Mouse (Mus musculus): ENCODE measurements around the gene Faf1. TPM values are rescaled to one million over a fixed set of nuclear protein-coding genes. Genes with fewer than 3 reads are reported as not detected.
"Not testable (repeated sequence)": the region's sequence is repeated elsewhere in the genome, so short reads cannot be mapped to it uniquely, and the experiment has no call there.

Gene Faf1
- polyA plus RNA-seq, 1 experiment from 2014 or later = 19.3 TPM

DNA sequence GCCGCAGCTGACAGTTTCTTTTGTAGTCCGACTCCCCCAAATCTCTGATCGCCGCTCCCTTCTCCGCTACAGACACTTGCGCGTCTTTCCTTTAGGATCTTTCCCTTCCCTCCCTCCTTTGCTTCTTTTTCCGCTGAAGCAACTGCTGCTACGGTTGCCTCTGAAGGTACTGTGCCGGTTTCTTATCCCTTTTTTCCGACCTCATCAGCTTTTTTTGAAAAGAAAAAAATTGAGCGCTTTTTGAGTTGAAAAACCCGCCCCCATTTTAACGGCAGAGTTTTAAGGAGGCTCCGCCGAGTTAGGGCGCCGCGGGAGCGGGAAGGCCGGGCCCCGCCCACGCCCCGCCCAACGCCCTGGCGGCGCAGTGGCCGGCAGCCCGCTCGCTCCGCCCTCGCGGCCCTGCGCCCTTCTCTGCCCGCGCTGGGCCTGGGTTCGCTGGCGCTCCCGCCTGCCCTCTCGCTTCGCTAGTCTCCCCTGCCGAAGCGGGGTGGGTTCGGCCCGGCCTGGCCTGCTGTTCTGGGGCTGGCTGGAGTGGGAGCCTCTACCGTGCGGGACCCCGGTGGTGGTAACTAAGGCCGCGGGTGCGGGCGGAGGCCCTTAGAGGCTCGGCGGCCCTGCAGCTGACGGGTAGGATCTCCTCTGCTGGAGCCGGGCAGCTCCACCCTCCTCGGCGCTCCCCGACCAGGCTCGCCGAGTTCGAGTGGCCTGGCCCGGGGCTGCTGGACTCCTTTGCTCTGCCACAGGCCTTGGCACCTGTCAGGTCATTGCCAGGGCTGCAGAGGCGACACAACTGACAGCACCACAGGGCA lies 9.7 kb upstream of the Faf1 start, which contains the start of gene Cdkn2c:
TSS of gene Cdkn2c (minus strand) at position 729 of the 809 bp plus-strand sequence.
- no peaks in the 10 kb centered on the region for H3K9me3 ChIP-seq (replicated peaks)
- H3K4me1 ChIP-seq (replicated peaks) = peaks cover 11% of the 10 kb centered on the region
- peak within 1 kb of the TSS; percentile 93 for H3K4me2 ChIP-seq
- H3K4me3 ChIP-seq = peak within 1 kb of the TSS; percentile 86
- no peaks in the 10 kb centered on the region for H3K36me3 ChIP-seq
- ATAC-seq (replicated peaks; ENCODE audit: insufficient number of reproducible peaks, insufficient read depth, low FRiP score, low read depth) = peak; percentile 97
- under 1% methylated on average over 64 of the region's 64 CpGs for WGBS
- H3K9ac ChIP-seq = peak within 1 kb of the TSS; percentile 99
- peaks cover 6% of the 10 kb centered on the region for H3K27me3 ChIP-seq
- peak within 1 kb of the TSS; percentile 99 for H3K27ac ChIP-seq

DNA sequence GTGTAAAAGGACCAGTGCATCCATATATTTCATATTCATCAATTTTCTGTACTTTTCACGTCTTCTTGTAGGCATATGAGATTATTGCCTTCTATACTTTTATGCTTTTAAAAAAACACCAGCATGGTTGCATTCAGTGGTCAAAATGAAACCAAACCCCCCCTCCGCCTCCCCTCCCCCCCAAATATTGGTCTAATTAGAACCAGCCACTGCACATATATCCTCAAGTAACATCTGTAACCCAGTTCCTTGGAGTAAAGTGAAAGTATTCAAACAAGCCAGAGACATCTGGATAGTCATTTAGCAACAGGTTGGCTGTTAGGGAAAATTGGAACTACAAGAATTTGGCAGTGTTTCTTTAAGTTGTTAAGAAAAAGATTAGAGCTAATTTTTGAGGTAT lies 8.9 kb upstream of the Faf1 start:
- H3K36me3 ChIP-seq = no peaks in the 10 kb centered on the region
- H3K4me2 ChIP-seq = peak overlapping the region; percentile 93
- no peak for ATAC-seq (replicated peaks; ENCODE audit: insufficient number of reproducible peaks, insufficient read depth, low FRiP score, low read depth)
- 64% methylated on average over 2 of the region's 2 CpGs for WGBS
- peaks cover under 1% of the 10 kb centered on the region for H3K27me3 ChIP-seq
- peak overlapping the region; percentile 99; the same call in 1 of the 2 replicates for H3K27ac ChIP-seq
- peaks cover 11% of the 10 kb centered on the region for H3K4me1 ChIP-seq (replicated peaks)
- peak overlapping the region; percentile 86 for H3K4me3 ChIP-seq
- no peaks in the 10 kb centered on the region for H3K9me3 ChIP-seq (replicated peaks)
- H3K9ac ChIP-seq = peak overlapping the region; percentile 99

GRCm38 (mm10) chr4:109670213-109670612 lies 6.2 kb upstream of the Faf1 start:
- Histone ChIP-seq H3K9me3 (replicated peaks) (no peaks in the 10 kb centered on the region), H3K4me1 (replicated peaks) (peaks cover 4% of the 10 kb centered on the region; the same call in 1 of the 2 replicates), H3K27me3 (no peaks in the 10 kb centered on the region), H3K4me3 (no peak overlapping the region), H3K9ac (no peak overlapping the region), H3K4me2 (no peak overlapping the region), H3K36me3 (no peaks in the 10 kb centered on the region), H3K27ac (no peak overlapping the region)
- 65% methylated on average over 2 of the region's 2 CpGs for WGBS
- ATAC-seq (replicated peaks; ENCODE audit: insufficient number of reproducible peaks, insufficient read depth, low FRiP score, low read depth) = no peak

GRCm38 (mm10) chr4:109671941-109672340 lies 4.4 kb upstream of the Faf1 start:
- no peak for ATAC-seq (replicated peaks; ENCODE audit: insufficient number of reproducible peaks, insufficient read depth, low FRiP score, low read depth)
- Histone ChIP-seq H3K9ac (no peak overlapping the region), H3K4me1 (replicated peaks) (peaks cover 4% of the 10 kb centered on the region; the same call in 1 of the 2 replicates), H3K4me3 (no peak overlapping the region), H3K27me3 (no peaks in the 10 kb centered on the region), H3K27ac (no peak overlapping the region), H3K9me3 (replicated peaks) (no peaks in the 10 kb centered on the region), H3K4me2 (no peak overlapping the region), H3K36me3 (no peaks in the 10 kb centered on the region)
- 65% methylated on average over 1 of the region's 1 CpGs for WGBS

DNA sequence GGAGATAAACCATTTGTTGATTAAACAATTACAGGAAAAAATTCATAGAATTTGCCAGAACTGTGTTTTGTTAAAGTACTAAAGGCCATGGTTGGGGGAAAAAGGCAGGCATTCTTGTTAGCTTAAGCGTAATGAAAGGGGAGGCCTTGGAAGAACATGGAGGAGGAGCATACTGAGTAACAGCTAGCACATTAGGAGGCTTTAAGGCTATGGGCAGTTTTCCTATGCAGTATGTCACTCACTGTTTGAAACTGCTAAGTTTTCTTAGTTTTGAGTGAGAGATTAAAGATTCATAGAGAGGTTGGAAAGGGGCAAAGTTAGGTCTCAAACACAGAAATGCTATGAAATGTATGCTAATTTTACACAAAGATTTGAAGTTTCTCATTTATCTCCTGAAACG lies 2.3 kb upstream of the Faf1 start:
- no peaks in the 10 kb centered on the region for H3K36me3 ChIP-seq
- ATAC-seq (replicated peaks; ENCODE audit: insufficient number of reproducible peaks, insufficient read depth, low FRiP score, low read depth) = no peak
- no peak overlapping the region for H3K4me3 ChIP-seq
- no peak overlapping the region for H3K27ac ChIP-seq
- no peak overlapping the region for H3K4me2 ChIP-seq
- H3K27me3 ChIP-seq = no peaks in the 10 kb centered on the region
- 82% methylated on average over 2 of the region's 2 CpGs for WGBS
- H3K9ac ChIP-seq = no peak overlapping the region
- peaks cover 8% of the 10 kb centered on the region for H3K4me1 ChIP-seq (replicated peaks)
- no peaks in the 10 kb centered on the region for H3K9me3 ChIP-seq (replicated peaks)

- H3K27me3 ChIP-seq = no peaks in the 10 kb centered on the region
- H3K27ac ChIP-seq = peak overlapping the region; percentile 99
- H3K4me3 ChIP-seq = peak overlapping the region; percentile 67
- H3K4me1 ChIP-seq (replicated peaks) = peaks cover 11% of the 10 kb centered on the region
- peak overlapping the region; percentile 74 for H3K4me2 ChIP-seq
- H3K9ac ChIP-seq = peak overlapping the region; percentile 74
- H3K36me3 ChIP-seq = no peaks in the 10 kb centered on the region
- 0% methylated on average over 3 of the region's 3 CpGs for WGBS
- no peaks in the 10 kb centered on the region for H3K9me3 ChIP-seq (replicated peaks)
- no peak for ATAC-seq (replicated peaks; ENCODE audit: insufficient number of reproducible peaks, insufficient read depth, low FRiP score, low read depth)
These were observed 833 bp downstream of the Faf1 start for GRCm38 (mm10) chr4:109677221-109677620.

DNA sequence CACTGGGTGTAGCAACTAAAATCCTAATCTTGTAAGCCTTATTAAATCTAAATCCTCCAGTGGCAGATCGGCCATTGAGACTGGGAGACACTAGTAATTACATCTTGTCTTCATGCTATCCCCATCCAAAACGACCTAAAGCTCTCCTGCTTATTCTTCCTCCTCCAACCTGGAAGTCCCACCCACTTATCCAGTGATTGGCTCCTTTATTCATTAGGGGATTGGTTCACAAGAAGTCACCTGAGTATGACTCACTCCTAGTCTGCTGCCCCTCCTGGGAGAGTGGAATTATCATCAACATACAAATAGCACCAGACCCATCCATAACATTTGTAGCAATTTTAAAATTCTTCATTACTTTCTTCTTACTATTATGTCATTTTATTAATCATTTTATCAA lies 7.2 kb downstream of the Faf1 start:
- H3K4me3 ChIP-seq = no peak overlapping the region
- 59% methylated on average over 2 of the region's 2 CpGs for WGBS
- no peaks in the 10 kb centered on the region for H3K9me3 ChIP-seq (replicated peaks)
- no peak overlapping the region for H3K4me2 ChIP-seq
- peaks cover 3% of the 10 kb centered on the region; the same call in 1 of the 2 replicates for H3K4me1 ChIP-seq (replicated peaks)
- H3K27ac ChIP-seq = no peak overlapping the region
- no peak overlapping the region for H3K9ac ChIP-seq
- no peaks in the 10 kb centered on the region for H3K27me3 ChIP-seq
- H3K36me3 ChIP-seq = no peaks in the 10 kb centered on the region
- ATAC-seq (replicated peaks; ENCODE audit: insufficient number of reproducible peaks, insufficient read depth, low FRiP score, low read depth) = no peak

DNA sequence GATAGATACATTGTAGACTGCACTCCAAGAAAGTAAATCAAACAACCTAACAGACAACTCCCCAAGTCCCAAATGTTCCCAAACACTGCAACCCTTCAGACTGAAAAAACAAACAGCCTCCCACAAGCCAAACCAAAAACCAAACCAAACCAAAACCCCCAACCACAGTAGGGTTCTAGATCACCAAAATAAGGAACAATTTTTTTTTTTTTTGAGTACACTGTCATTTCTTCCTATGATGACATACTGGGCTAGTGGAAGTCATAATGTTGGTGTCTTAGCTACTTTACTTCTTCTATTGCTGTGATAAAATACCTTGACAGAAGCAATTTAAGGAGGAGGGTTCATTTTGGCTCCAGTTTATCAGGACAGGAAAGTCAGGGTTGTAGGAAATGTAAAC lies 16.3 kb downstream of the Faf1 start:
- no peak overlapping the region for H3K27ac ChIP-seq
- H3K4me3 ChIP-seq = no peak overlapping the region
- ATAC-seq (replicated peaks; ENCODE audit: insufficient number of reproducible peaks, insufficient read depth, low FRiP score, low read depth) = no peak
- no peaks in the 10 kb centered on the region for H3K9me3 ChIP-seq (replicated peaks)
- no peak overlapping the region for H3K9ac ChIP-seq
- H3K4me2 ChIP-seq = no peak overlapping the region
- peaks cover 5% of the 10 kb centered on the region; the same call in 1 of the 2 replicates for H3K36me3 ChIP-seq
- H3K4me1 ChIP-seq (replicated peaks) = no peaks in the 10 kb centered on the region
- H3K27me3 ChIP-seq = no peaks in the 10 kb centered on the region

DNA sequence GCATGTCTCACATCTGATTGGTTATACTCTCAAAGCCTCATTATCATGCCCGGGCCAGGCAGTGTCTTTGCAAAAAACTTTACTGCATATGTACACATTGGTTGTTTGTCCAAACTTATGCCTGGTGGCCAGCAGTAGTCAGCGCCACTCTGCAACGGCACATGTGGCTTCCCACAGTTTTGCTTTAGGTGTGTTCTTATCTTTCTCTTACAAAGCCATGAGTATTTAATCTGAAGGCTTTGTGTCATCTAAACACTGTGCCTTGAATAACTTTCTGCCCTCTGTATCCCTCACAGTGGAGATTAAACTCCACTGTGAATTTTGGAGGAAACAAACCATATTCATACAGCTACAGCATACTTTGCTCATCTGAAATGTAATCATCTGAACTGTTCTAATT lies 24.3 kb downstream of the Faf1 start:
- not testable (repeated sequence) for H3K36me3 ChIP-seq; H3K27ac ChIP-seq; H3K4me3 ChIP-seq; H3K9me3 ChIP-seq (replicated peaks); H3K4me1 ChIP-seq (replicated peaks); H3K27me3 ChIP-seq; H3K4me2 ChIP-seq; ATAC-seq (replicated peaks; ENCODE audit: insufficient number of reproducible peaks, insufficient read depth, low FRiP score, low read depth); H3K9ac ChIP-seq
- 89% methylated on average over 3 of the region's 3 CpGs for WGBS

DNA sequence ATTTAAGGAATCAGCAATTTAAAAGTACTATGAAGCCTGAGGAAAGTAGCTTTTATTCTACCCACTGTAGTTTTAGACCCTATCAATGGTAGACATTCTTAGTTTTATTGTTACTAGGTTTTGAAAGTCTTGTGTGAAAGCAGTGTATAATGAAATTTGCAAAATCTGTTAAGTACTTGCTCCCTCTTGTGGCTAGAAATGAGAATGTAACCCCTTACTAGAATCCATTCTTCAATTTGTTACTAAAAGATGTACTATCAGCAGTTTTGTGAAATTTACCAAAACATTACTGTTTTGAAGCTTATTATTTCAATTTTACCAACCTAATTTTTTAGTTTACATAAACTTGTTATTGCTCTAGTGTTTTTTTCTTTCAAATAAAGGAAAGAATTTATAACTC lies 27.2 kb downstream of the Faf1 start:
- H3K4me1 ChIP-seq (replicated peaks) = peaks cover 3% of the 10 kb centered on the region; the same call in 1 of the 2 replicates
- H3K27ac ChIP-seq = no peak overlapping the region
- H3K4me2 ChIP-seq = no peak overlapping the region
- no peaks in the 10 kb centered on the region for H3K27me3 ChIP-seq
- H3K9me3 ChIP-seq (replicated peaks) = no peaks in the 10 kb centered on the region
- no peak overlapping the region for H3K9ac ChIP-seq
- H3K36me3 ChIP-seq = no peaks in the 10 kb centered on the region
- ATAC-seq (replicated peaks; ENCODE audit: insufficient number of reproducible peaks, insufficient read depth, low FRiP score, low read depth) = no peak
- no peak overlapping the region for H3K4me3 ChIP-seq

DNA sequence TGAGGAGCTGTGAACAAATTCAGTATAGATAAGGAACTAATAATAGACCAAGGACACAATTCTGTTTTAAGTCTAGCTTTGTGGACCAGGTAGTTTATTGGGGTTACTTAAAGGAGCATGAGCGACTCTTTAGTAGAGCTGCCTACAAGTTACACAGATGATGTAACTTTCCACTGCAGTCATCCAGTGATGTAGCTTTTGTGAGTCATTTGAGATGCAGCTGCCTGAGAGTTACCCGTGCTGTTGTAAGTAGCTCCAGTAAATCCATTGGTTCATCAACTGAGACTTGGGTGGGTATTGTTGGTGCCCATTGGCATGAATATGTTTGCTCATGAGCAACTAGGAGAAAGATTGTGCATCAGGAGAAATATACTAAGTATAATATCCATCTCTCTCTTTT lies 29.0 kb downstream of the Faf1 start:
- H3K4me1 ChIP-seq (replicated peaks) = peaks cover 3% of the 10 kb centered on the region; the same call in 1 of the 2 replicates
- H3K4me2 ChIP-seq = no peak overlapping the region
- no peaks in the 10 kb centered on the region for H3K9me3 ChIP-seq (replicated peaks)
- H3K27ac ChIP-seq = no peak overlapping the region
- no peaks in the 10 kb centered on the region for H3K27me3 ChIP-seq
- no peak overlapping the region for H3K4me3 ChIP-seq
- no peaks in the 10 kb centered on the region for H3K36me3 ChIP-seq
- ATAC-seq (replicated peaks; ENCODE audit: insufficient number of reproducible peaks, insufficient read depth, low FRiP score, low read depth) = no peak
- H3K9ac ChIP-seq = no peak overlapping the region
- 84% methylated on average over 2 of the region's 2 CpGs for WGBS

GRCm38 (mm10) chr4:109719281-109719680 lies 42.9 kb downstream of the Faf1 start:
- ATAC-seq (replicated peaks; ENCODE audit: insufficient number of reproducible peaks, insufficient read depth, low FRiP score, low read depth) = no peak
- Histone ChIP-seq H3K27me3 (no peaks in the 10 kb centered on the region), H3K4me3 (no peak overlapping the region), H3K4me2 (no peak overlapping the region), H3K9ac (no peak overlapping the region), H3K9me3 (replicated peaks) (no peaks in the 10 kb centered on the region), H3K36me3 (no peaks in the 10 kb centered on the region), H3K4me1 (replicated peaks) (no peaks in the 10 kb centered on the region), H3K27ac (no peak overlapping the region)
- WGBS = 94% methylated on average over 5 of the region's 5 CpGs
